Mouse (Mus musculus): ENCODE data around the gene Evx1.
"Not testable (repeated sequence)": the region's sequence is repeated elsewhere in the genome, so short reads cannot be mapped to it uniquely, and the experiment has no call there.

The Evx1 gene

GRCm38 (mm10) chr6:52321826-52322315 is 8.6 kb downstream of the Evx1 start:
- DNase-seq (ENCODE audit: low spot score in 2 of 2): no peak

- DNase-seq (ENCODE audit: low spot score in 2 of 2): no peak
Measured at GRCm38 (mm10) chr6:52322721-52323215, 9.5 kb downstream of the Evx1 start.

- DNase-seq (ENCODE audit: low spot score in 2 of 2): no peak
Measured at GRCm38 (mm10) chr6:52323292-52323691, 10.0 kb downstream of the Evx1 start.

- DNase-seq (ENCODE audit: low spot score in 2 of 2): no peak
Measured at GRCm38 (mm10) chr6:52324061-52324460, 10.8 kb downstream of the Evx1 start.

GRCm38 (mm10) chr6:52346816-52347215 is 33.5 kb downstream of the Evx1 start:
- not testable (repeated sequence) for DNase-seq (ENCODE audit: low spot score in 2 of 2)

GRCm38 (mm10) chr6:52366021-52366420 is 52.7 kb downstream of the Evx1 start:
- DNase-seq (ENCODE audit: low spot score in 2 of 2): no peak

- no peak for DNase-seq (ENCODE audit: low spot score in 2 of 2)
Measured at GRCm38 (mm10) chr6:52366533-52366932, 53.2 kb downstream of the Evx1 start.

GRCm38 (mm10) chr6:52367067-52367466 is 53.8 kb downstream of the Evx1 start:
- no peak for DNase-seq (ENCODE audit: low spot score in 2 of 2)

Data from frontal cortex, postnatal 14 days (tissue).